Mouse (Mus musculus): Measurements from ENCODE around the gene Cdhr3. TPM values are rescaled to one million over a fixed set of nuclear protein-coding genes. Genes with fewer than 3 reads are reported as not detected.
"Not testable (repeated sequence)": the region's sequence is repeated elsewhere in the genome, so short reads cannot be mapped to it uniquely, and the experiment has no call there.

Gene Cdhr3
- polyA plus RNA-seq, 1 experiment from 2014 or later, result not detected

DNA sequence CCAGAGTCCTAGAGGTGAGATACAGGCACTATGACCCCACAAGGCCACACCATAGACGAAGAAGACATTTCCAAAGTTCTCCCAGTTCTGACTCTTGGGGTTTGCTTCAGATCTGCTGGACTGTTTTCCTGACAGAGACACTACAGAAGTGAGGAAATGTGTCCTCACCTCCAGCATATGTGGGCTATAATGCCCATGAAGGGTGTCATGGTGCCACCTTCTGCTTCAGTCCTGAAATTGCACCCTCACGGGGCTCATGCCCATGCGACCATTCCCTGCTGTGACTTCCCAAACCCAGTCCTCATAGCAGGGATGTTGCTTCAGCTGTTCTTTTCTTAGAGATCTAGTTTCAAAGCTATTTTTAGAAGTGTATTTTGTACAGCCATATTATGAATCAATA lies 82.6 kb downstream of the Cdhr3 start:
- 53% methylated on average over 3 of the region's 3 CpGs for WGBS
- no peak; the same call in 1 of the 2 replicates for ATAC-seq (replicated peaks; ENCODE audit: low FRiP score, low TSS enrichment, low read depth)
- no peak overlapping the region for H3K4me2 ChIP-seq (ENCODE audit: low read length)
- no peaks in the 10 kb centered on the region for H3K36me3 ChIP-seq (ENCODE audit: control insufficient read depth, insufficient read depth, low read length)
- no peak overlapping the region for H3K9ac ChIP-seq (ENCODE audit: low read length)
- H3K4me1 ChIP-seq (replicated peaks; ENCODE audit: control insufficient read depth, insufficient read depth, low read length), result no peaks in the 10 kb centered on the region
- no peak overlapping the region for H3K4me3 ChIP-seq (ENCODE audit: low read depth, low read length)
- no peaks in the 10 kb centered on the region for H3K27me3 ChIP-seq (replicated peaks; ENCODE audit: control insufficient read depth, insufficient read depth, low read length)
- DNase-seq (ENCODE audit: low spot score), result no peak
- no peaks in the 10 kb centered on the region for H3K9me3 ChIP-seq (ENCODE audit: control insufficient read depth, low read length)
- no peak overlapping the region for H3K27ac ChIP-seq (ENCODE audit: low read depth)

DNA sequence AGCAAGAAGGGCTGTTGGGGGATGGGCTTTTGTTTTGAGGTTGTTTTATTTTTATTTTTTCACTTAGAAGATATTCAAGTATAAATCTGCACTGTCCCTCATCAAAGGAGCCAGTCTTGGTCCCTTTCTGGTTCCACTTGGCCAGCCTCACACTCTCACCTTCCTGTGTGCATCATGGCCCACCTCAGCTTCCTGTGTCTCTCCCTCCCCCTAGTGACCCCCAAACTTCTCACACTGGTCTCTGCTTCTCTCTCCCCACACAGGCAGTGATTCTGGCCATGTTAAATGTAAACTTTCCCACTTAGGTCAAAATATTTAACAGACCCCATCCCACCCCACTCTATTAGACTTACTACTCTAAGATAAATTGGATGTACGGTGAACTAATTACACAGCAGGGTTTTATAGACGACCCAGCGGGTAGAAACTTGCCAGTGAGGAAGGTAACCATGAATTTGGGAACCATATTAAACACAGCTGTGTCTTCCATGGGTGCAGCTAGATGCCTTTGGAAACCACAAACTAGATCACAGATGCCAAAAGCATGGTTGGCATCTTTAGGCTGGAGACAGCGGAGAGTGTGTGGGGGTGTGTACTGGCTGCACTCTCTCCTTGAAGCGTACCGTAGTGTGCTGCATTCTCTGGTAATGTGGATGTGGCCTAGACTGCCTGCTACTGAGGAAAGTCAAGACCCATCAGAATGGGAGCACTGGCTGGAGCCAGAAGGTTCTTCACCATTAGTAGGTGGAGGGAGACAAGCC lies 83.3 kb downstream of the Cdhr3 start:
- ATAC-seq (replicated peaks; ENCODE audit: low FRiP score, low TSS enrichment, low read depth), result no peak
- Histone ChIP-seq H3K4me2 (ENCODE audit: low read length) (no peak overlapping the region), H3K9me3 (ENCODE audit: control insufficient read depth, low read length) (no peaks in the 10 kb centered on the region), H3K9ac (ENCODE audit: low read length) (no peak overlapping the region), H3K4me1 (replicated peaks; ENCODE audit: control insufficient read depth, insufficient read depth, low read length) (no peaks in the 10 kb centered on the region), H3K27me3 (replicated peaks; ENCODE audit: control insufficient read depth, insufficient read depth, low read length) (no peaks in the 10 kb centered on the region), H3K36me3 (ENCODE audit: control insufficient read depth, insufficient read depth, low read length) (no peaks in the 10 kb centered on the region), H3K4me3 (ENCODE audit: low read depth, low read length) (no peak overlapping the region), H3K27ac (ENCODE audit: low read depth) (no peak overlapping the region)
- 83% methylated on average over 6 of the region's 6 CpGs for WGBS
- no peak for DNase-seq (ENCODE audit: low spot score)

DNA sequence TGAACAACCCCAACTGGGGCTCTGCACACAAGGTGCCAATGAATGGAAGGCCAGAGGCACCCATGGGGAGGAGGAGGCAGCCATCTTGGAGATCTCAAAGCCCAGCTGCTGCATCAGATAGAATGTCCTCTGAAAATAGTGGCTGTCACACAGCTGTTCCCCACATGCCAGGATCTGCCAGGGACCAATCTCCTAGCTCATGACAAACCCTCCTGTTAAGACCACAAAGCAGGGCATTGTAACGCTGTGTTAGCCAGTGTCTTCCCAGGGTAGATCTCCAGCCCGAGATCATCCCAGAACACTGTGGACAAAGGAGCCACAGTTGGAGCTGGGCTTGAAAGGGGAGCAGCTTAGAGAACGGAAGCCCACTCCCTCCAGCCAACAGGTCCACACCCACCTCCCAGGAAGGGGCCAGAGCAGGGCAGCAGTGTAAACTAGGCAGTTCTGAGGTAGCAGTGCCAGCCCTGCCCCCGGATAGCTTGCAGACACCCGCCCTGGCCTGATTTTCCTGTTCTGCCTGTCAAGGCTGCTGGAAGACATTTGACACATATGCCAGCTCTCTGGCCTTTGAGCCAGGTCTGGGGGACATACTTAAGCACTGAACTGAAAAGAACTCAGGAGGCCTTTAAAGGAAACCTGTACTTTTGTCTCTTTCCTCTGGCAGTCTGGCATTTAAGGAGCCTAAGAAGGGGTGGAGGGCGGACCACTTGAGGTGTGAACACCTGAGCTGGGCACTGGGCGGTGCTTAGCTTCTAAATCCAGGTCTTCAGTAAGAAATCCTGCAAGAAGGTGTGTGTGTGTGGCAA lies 84.2 kb downstream of the Cdhr3 start:
- Histone ChIP-seq H3K9ac (ENCODE audit: low read length) (no peak overlapping the region), H3K9me3 (ENCODE audit: control insufficient read depth, low read length) (no peaks in the 10 kb centered on the region), H3K27me3 (replicated peaks; ENCODE audit: control insufficient read depth, insufficient read depth, low read length) (no peaks in the 10 kb centered on the region), H3K4me1 (replicated peaks; ENCODE audit: control insufficient read depth, insufficient read depth, low read length) (no peaks in the 10 kb centered on the region), H3K4me3 (ENCODE audit: low read depth, low read length) (no peak overlapping the region), H3K27ac (ENCODE audit: low read depth) (no peak overlapping the region), H3K4me2 (ENCODE audit: low read length) (no peak overlapping the region), H3K36me3 (ENCODE audit: control insufficient read depth, insufficient read depth, low read length) (no peaks in the 10 kb centered on the region)
- peak; percentile 77; the same call in 1 of the 2 replicates for ATAC-seq (replicated peaks; ENCODE audit: low FRiP score, low TSS enrichment, low read depth)
- DNase-seq (ENCODE audit: low spot score), result peak; percentile 61
- WGBS, result 45% methylated on average over 7 of the region's 7 CpGs

DNA sequence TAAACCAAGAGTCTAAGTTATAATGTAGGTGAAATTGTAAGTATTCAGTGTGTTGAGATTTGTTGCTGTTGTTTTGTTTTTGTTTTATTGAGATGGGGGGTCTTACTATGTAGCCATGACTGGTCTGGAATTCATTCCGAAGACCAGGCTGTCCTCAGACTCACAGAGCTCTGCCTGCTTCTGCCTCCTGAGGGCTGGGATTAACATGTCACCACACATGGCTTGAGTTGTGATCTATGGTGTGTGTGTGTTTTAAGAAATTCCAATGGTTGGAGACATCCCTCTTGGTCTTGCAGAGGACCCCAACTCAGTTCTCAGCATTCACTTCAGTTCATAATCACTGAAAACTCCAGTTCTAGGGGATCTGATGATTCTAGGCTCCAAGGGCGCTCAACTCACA lies 85.5 kb downstream of the Cdhr3 start:
- no peaks in the 10 kb centered on the region for H3K27me3 ChIP-seq (replicated peaks; ENCODE audit: control insufficient read depth, insufficient read depth, low read length)
- 88% methylated on average over 2 of the region's 2 CpGs for WGBS
- ATAC-seq (replicated peaks; ENCODE audit: low FRiP score, low TSS enrichment, low read depth) (no peak), DNase-seq (ENCODE audit: low spot score) (no peak)
- H3K36me3 ChIP-seq (ENCODE audit: control insufficient read depth, insufficient read depth, low read length), result no peaks in the 10 kb centered on the region
- H3K9me3 ChIP-seq (ENCODE audit: control insufficient read depth, low read length), result no peaks in the 10 kb centered on the region
- no peak overlapping the region for H3K27ac ChIP-seq (ENCODE audit: low read depth)
- H3K4me3 ChIP-seq (ENCODE audit: low read depth, low read length), result no peak overlapping the region
- no peak overlapping the region for H3K4me2 ChIP-seq (ENCODE audit: low read length)
- no peak overlapping the region for H3K9ac ChIP-seq (ENCODE audit: low read length)
- H3K4me1 ChIP-seq (replicated peaks; ENCODE audit: control insufficient read depth, insufficient read depth, low read length), result no peaks in the 10 kb centered on the region

DNA sequence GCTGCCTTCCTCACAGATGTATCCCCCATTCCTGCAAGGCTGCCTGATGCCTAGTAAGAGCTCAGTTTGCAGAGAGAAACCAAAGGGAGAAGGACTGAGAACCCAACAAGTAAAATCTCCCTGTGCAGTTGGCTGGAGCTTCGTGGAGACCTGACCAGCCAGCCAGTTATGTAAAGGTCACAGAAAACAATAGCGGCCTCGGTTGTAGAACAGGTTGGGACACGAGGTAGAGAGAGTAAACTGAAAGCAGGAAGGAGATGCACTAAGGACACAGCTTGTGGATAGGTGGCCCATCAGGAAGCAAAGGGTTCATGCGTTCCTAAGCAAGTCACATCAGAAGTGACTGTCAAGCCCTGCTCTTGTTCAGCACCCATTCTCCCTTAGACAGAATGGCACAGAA lies 86.8 kb downstream of the Cdhr3 start:
- H3K27ac ChIP-seq (ENCODE audit: low read depth), result no peak overlapping the region
- H3K36me3 ChIP-seq (ENCODE audit: control insufficient read depth, insufficient read depth, low read length), result no peaks in the 10 kb centered on the region
- ATAC-seq (replicated peaks; ENCODE audit: low FRiP score, low TSS enrichment, low read depth), result no peak
- no peaks in the 10 kb centered on the region for H3K9me3 ChIP-seq (ENCODE audit: control insufficient read depth, low read length)
- H3K4me1 ChIP-seq (replicated peaks; ENCODE audit: control insufficient read depth, insufficient read depth, low read length), result no peaks in the 10 kb centered on the region
- no peak overlapping the region for H3K4me2 ChIP-seq (ENCODE audit: low read length)
- H3K9ac ChIP-seq (ENCODE audit: low read length), result no peak overlapping the region
- no peaks in the 10 kb centered on the region for H3K27me3 ChIP-seq (replicated peaks; ENCODE audit: control insufficient read depth, insufficient read depth, low read length)
- whole genome bisulfite sequencing, result 75% methylated on average over 5 of the region's 5 CpGs
- no peak overlapping the region for H3K4me3 ChIP-seq (ENCODE audit: low read depth, low read length)
- DNase-seq (ENCODE audit: low spot score), result no peak

DNA sequence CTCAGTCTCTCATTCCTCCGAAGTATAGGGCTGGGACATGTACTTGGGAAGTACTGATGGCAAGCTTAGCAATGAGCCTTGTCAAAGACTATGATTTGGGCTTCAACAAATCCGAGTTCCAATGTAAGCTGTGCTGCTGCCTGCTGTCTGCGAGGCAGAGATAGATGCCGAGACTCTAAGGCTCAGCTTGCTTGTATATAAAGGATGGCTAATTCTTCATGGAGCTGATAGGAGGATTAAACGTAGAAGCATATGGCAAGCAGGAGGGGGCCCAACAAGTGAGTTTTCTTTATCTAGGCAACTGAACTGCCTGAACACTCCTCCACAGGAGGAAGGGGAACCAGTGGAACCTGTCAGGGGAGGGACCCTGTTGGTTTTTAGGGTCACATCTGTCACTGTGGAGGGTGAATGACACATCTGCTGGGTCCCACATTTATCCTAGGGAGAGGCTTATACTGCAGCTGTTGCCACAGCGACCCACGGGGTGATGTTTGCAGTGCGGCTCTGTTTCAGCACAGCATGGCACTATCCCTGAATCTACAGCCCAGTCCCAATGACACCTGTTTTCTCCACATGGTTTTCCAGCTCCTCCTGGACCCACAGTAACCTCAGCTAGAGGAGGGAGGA lies 89.2 kb downstream of the Cdhr3 start:
- ATAC-seq (replicated peaks; ENCODE audit: low FRiP score, low TSS enrichment, low read depth), result no peak
- 57% methylated on average over 8 of the region's 8 CpGs for WGBS

DNA sequence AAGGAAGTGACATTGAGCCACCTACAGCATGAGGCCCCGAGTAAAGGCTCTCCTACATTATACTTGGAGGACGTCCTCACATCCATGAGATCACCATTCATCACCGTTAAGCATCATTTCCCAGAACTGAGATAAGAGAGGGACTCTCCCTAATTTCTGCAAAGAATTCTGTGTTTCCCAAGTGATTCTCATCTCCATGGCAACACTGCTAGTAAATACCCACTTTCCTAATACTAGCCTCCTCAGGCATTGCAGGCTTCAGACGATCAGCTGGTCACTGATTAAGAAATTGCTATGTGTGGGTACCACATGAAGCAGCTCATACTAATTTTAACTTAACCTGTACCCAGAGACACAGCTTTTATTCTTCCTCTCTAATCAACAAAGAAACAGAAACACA lies 92.3 kb downstream of the Cdhr3 start:
- ATAC-seq (replicated peaks; ENCODE audit: low FRiP score, low TSS enrichment, low read depth), result no peak
- H3K4me3 ChIP-seq (ENCODE audit: low read depth, low read length), result no peak overlapping the region
- no peak for DNase-seq (ENCODE audit: low spot score)
- no peaks in the 10 kb centered on the region for H3K27me3 ChIP-seq (replicated peaks; ENCODE audit: control insufficient read depth, insufficient read depth, low read length)
- no peaks in the 10 kb centered on the region for H3K9me3 ChIP-seq (ENCODE audit: control insufficient read depth, low read length)
- no peak overlapping the region for H3K27ac ChIP-seq (ENCODE audit: low read depth)
- H3K4me1 ChIP-seq (replicated peaks; ENCODE audit: control insufficient read depth, insufficient read depth, low read length), result no peaks in the 10 kb centered on the region
- no peak overlapping the region for H3K4me2 ChIP-seq (ENCODE audit: low read length)
- WGBS, result 69% methylated on average over 4 of the region's 4 CpGs
- H3K9ac ChIP-seq (ENCODE audit: low read length), result no peak overlapping the region
- H3K36me3 ChIP-seq (ENCODE audit: control insufficient read depth, insufficient read depth, low read length), result no peaks in the 10 kb centered on the region

More for the DNA sequence above, 89.2 kb downstream of the Cdhr3 start:
- no peak for DNase-seq (ENCODE audit: low spot score)
- no peaks in the 10 kb centered on the region for H3K27me3 ChIP-seq (replicated peaks; ENCODE audit: control insufficient read depth, insufficient read depth, low read length)
- H3K9ac ChIP-seq (ENCODE audit: low read length), result no peak overlapping the region
- no peaks in the 10 kb centered on the region for H3K36me3 ChIP-seq (ENCODE audit: control insufficient read depth, insufficient read depth, low read length)
- no peak overlapping the region for H3K27ac ChIP-seq (ENCODE audit: low read depth)
- no peaks in the 10 kb centered on the region for H3K9me3 ChIP-seq (ENCODE audit: control insufficient read depth, low read length)
- no peaks in the 10 kb centered on the region for H3K4me1 ChIP-seq (replicated peaks; ENCODE audit: control insufficient read depth, insufficient read depth, low read length)
- H3K4me3 ChIP-seq (ENCODE audit: low read depth, low read length), result no peak overlapping the region
- no peak overlapping the region for H3K4me2 ChIP-seq (ENCODE audit: low read length)

DNA sequence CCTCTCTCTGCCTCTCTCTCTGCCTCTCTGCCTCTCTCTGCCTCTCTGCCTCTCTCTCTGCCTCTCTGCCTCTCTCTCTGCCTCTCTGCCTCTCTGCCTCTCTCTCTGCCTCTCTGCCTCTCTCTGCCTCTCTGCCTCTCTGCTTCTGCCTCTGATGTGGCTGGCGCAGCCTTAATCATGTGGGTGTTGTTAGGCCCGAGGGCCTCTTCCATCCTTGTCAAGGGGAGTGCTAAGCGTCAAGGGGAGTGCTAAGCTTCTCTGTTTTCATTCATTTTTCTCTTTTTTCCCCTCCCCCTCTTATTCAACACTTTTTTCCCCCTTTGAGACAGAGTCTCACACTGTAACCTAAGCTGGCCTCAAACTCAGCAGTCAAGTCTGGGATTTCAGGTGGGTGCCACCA lies 92.9 kb downstream of the Cdhr3 start:
- H3K4me1 ChIP-seq (replicated peaks; ENCODE audit: control insufficient read depth, insufficient read depth, low read length); H3K9me3 ChIP-seq (ENCODE audit: control insufficient read depth, low read length); H3K27me3 ChIP-seq (replicated peaks; ENCODE audit: control insufficient read depth, insufficient read depth, low read length); H3K36me3 ChIP-seq (ENCODE audit: control insufficient read depth, insufficient read depth, low read length); DNase-seq (ENCODE audit: low spot score); H3K9ac ChIP-seq (ENCODE audit: low read length); H3K4me2 ChIP-seq (ENCODE audit: low read length); H3K4me3 ChIP-seq (ENCODE audit: low read depth, low read length); ATAC-seq (replicated peaks; ENCODE audit: low FRiP score, low TSS enrichment, low read depth); H3K27ac ChIP-seq (ENCODE audit: low read depth): not testable (repeated sequence)
- WGBS, result 36% methylated on average over 3 of the region's 3 CpGs

All from intestine, embryonic 14.5 days (tissue).